Mouse (Mus musculus): ENCODE results near the gene Hfe.
"Not testable (repeated sequence)": the region's sequence is repeated elsewhere in the genome, so short reads cannot be mapped to it uniquely, and the experiment has no call there.

- TF ChIP-seq POLR2A (IDR thresholded peaks at IDR 0.05; ENCODE audit: low read depth, low read length); CTCF (conservative IDR thresholded peaks at IDR 0.05 in 1 of 2, IDR thresholded peaks at IDR 0.05 in 1 of 2; ENCODE audit: low read depth in 2 of 2, low read length in 2 of 2): not testable (repeated sequence)
Measured at GRCm38 (mm10) chr13:23717593-23718245, 7.1 kb upstream of the Hfe start.

Data from CH12.LX (cell line).